Mouse (Mus musculus) heart, postnatal 10 days (tissue): ENCODE data around the gene Olfr1128. TPM values are rescaled to one million over a fixed set of nuclear protein-coding genes. Genes with fewer than 3 reads are reported as not detected.
"Not testable (repeated sequence)": the region's sequence is repeated elsewhere in the genome, so short reads cannot be mapped to it uniquely, and the experiment has no call there.

Experiments
- DNase-seq, 2 experiments: peaks; one replicate each; pipeline ENCODE4 v3.0.0; 2021
- intact Hi-C: fragments of 180-260 bp; cut with DNase I; formaldehyde crosslinking; loops from one replicate; pipeline ENCODE4 v1.15.1; 2025
- total RNA-seq, 2 experiments: library from RNA; stranded (reverse); gene quantifications; 2 replicates each; pipeline ENCODE4 v1.2.3; 2021

The Olfr1128 gene
- not detected for total RNA-seq

DNA sequence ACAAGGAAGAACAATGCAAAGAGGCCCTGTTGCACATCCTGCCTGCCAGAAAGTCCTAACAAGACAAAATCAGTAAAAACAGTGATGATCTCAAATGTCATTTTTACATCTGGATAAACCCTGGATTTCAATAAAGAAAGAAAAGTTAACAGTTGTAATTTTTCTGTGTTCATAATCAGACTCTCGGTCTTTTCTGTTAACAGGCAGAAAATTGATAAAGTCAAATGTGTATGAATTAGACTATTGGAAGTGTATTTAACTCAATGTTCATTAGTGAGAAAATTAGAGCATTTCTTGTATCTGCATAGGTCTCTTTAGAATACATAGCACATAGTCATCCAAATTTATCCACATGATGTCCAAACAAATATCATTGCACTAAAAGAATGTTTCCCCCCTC, at the start of gene Olfr1128:
TSS of gene Olfr1128 (minus strand) at position 101 of the 400 bp plus-strand sequence.
- intact Hi-C loops: no loop called here
- DNase-seq: no peak

GRCm38 (mm10) chr2:87573602-87574001, 28.3 kb upstream of the Olfr1128 start, which contains the start of gene Olfr1129:
Gene Olfr1129, plus strand, starts transcription at chr2:87573902.
- DNase-seq, intact Hi-C loops: not testable (repeated sequence)

- intact Hi-C loops: no loop called here
- no peak for DNase-seq
Observed at GRCm38 (mm10) chr2:87534826-87535225, 10.5 kb downstream of the Olfr1128 start.

DNA sequence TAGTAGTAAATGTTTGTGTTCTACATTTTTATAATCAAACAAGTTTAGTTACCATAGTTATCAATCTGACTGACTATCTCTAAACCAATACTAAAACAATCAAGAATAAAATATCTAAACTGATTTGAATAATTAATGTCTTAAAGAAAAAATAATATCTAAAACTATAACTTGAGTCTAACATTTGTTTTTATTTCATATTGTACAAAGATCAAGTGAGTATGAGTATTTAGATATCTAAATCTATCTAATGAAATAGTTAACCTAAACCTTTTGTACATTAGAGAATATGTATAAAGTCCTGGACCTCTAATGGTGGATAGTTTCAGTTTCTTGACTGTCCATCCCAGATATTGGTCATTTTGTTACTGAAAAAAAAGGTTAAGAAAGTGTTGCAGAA, 13.8 kb downstream of the Olfr1128 start, which contains the start of gene Olfr153:
TSS of gene Olfr153 (plus strand) at position 301 of the 400 bp plus-strand sequence.
- intact Hi-C loops: no loop called here
- DNase-seq: no peak

DNA sequence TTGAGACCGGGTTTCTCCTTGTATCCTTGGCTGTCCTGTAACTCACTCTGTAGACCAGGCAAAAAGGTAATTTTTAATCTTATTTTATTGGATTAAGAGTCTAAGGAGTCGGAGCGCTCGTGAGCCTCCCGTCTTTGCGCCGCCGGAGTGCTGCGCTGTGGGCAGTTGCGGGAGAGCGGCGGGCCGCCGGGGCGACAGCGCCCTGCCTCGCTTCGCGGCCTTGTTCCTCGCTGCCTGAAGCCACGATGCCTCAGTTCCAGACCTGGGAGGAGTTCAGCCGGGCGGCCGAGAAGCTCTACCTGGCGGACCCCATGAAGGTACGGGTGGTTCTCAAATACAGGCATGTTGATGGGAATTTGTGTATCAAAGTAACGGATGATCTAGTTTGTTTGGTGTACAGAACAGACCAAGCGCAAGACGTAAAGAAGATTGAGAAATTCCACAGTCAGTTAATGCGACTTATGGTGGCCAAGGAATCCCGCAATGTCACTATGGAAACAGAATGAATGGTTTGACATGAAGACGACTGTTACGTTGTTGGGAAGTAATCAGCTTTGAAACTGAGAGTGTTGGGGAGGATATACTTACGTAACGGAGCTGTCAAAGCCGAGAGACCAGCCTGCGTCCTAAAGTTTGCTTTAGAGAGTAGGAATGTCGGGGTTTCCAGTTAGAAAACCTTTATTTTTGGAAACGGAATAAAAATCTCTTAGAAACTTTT, 19.3 kb downstream of the Olfr1128 start:
- intact Hi-C loops, DNase-seq: not testable (repeated sequence)

DNA sequence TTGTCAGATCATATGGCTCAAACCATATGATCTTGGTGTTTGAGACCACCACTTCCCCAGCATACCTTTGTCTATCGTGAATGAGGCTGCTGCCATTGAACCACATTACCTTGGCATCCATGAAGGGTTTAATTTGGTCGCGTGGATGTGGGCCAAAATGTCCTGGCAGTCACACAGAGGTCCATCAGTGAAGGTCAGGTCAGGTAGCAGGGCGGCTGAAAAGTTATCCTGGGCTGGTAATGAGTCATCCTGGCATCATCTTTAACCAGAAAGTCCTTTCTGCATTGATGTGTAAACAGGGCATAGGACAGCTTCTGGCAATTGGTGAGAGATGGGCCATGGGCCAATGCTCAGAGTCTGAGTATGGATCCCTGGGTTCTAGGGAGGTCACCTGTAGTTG, 24.7 kb downstream of the Olfr1128 start:
- intact Hi-C loops: no loop called here

DNA sequence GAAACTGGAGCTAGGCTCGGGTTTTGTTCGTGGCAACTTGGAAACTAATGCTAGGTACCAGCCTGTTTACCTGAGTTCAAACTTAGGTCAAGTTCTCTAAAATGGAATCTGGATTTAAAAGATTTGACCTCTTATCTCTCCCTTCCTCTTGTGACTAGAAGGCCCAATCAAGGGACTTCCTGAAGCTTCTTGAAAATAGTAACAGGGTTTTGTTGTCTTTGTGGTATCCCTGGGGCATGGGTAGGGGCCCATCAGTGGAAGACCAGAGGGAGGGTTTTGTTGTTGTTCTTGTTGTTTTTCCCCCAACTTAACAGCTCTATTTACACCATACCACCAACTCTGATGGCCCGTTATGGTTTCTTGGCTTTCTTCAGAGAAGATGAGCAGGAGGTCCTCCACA, 28.8 kb downstream of the Olfr1128 start:
- intact Hi-C loops: no loop called here
- DNase-seq: no peak

More for the DNA sequence above, 24.7 kb downstream of the Olfr1128 start:
- DNase-seq: peak; percentile 73 to 74

GRCm38 (mm10) chr2:87515457-87516060, 29.8 kb downstream of the Olfr1128 start:
- intact Hi-C loops: no loop called here
- DNase-seq: no peak

- intact Hi-C loops: no loop called here
Observed at GRCm38 (mm10) chr2:87515046-87515445, 30.3 kb downstream of the Olfr1128 start.

DNA sequence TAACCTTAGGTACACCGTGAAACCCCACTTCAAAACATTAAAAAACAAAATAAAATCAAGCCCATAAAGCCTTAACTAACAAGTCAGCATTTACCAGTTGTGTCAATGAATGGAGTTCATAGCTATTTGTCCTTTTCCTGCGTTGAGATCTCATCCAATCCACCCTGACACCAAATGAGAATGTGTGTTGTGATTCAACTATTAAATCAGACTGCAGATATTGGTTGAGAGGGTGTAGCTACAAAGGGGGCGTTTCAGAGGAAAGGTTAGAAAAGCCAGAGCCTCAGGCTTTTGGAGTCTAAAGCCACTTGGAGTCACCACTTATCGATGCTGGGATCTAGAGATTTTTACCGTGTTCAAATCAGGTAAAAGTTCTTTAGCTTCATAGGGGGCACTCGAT, 39.1 kb downstream of the Olfr1128 start, which contains the start of gene Pramel6:
TSS of gene Pramel6 (plus strand) at position 301 of the 400 bp plus-strand sequence.
- no peak for DNase-seq
- intact Hi-C loops: no loop called here

More at GRCm38 (mm10) chr2:87515046-87515445, 30.3 kb downstream of the Olfr1128 start:
- no peak for DNase-seq

GRCm38 (mm10) chr2:87496993-87497392, 48.3 kb downstream of the Olfr1128 start, which contains the start of gene Pramel7:
Gene Pramel7, minus strand, starts transcription at chr2:87497093.
- intact Hi-C loops, DNase-seq: not testable (repeated sequence)

Other genes with a start within 250 kb of the Olfr1128 start
- gene Olfr1118, start 238.0 kb downstream of the Olfr1128 start, total RNA-seq: not detected
- not detected for gene Olfr1120, start 190.7 kb downstream of the Olfr1128 start, total RNA-seq
- gene Olfr1121, start 175.6 kb downstream of the Olfr1128 start, total RNA-seq: not detected
- gene Olfr1122, start 159.7 kb downstream of the Olfr1128 start, total RNA-seq: under 1 TPM in 1 of 2 experiments, not detected in 1; 0.07 TPM
- gene Olfr1123, start 128.9 kb downstream of the Olfr1128 start, total RNA-seq: not detected
- not detected for gene Olfr1124, start 115.3 kb downstream of the Olfr1128 start, total RNA-seq
- not detected for gene Olfr1126, start 91.6 kb downstream of the Olfr1128 start, total RNA-seq
- gene Pramel7, start 48.4 kb downstream of the Olfr1128 start, total RNA-seq: not detected
- not detected for gene Pramel6, start 39.0 kb downstream of the Olfr1128 start, total RNA-seq
- not detected for gene Olfr153, start 13.7 kb downstream of the Olfr1128 start, total RNA-seq
- not detected for gene Olfr1129, start 28.4 kb upstream of the Olfr1128 start, total RNA-seq
- not detected for gene Olfr1130, start 60.7 kb upstream of the Olfr1128 start, total RNA-seq
- not detected for gene Olfr1131, start 81.6 kb upstream of the Olfr1128 start, total RNA-seq
- gene Olfr1132, start 92.0 kb upstream of the Olfr1128 start, total RNA-seq: not detected
- gene Olfr1133, start 101.8 kb upstream of the Olfr1128 start, total RNA-seq: not detected
- gene Olfr1134, start 112.9 kb upstream of the Olfr1128 start, total RNA-seq: not detected
- gene Olfr1135, start 128.1 kb upstream of the Olfr1128 start, total RNA-seq: not detected
- not detected for gene Olfr1136, start 148.4 kb upstream of the Olfr1128 start, total RNA-seq
- gene Olfr1137, start 167.6 kb upstream of the Olfr1128 start, total RNA-seq: not detected
- gene Olfr1138, start 194.4 kb upstream of the Olfr1128 start, total RNA-seq: not detected
- not detected for gene Olfr1140, start 198.2 kb upstream of the Olfr1128 start, total RNA-seq
- gene Olfr1141, start 208.4 kb upstream of the Olfr1128 start, total RNA-seq: not detected
- not detected for gene Olfr152, start 233.9 kb upstream of the Olfr1128 start, total RNA-seq